Mouse (Mus musculus) hindbrain, embryonic 16.5 days (tissue): Measurements from ENCODE around the gene Patj. TPM values are rescaled to one million over a fixed set of nuclear protein-coding genes. Genes with fewer than 3 reads are reported as not detected.

Source experiments
- ATAC-seq: fragments of 200-750 bp; cut with Nextera tagmentation; 2 replicates; pipeline ENCODE4 v1.8.0; 2017; ENCODE audit warnings: moderate TSS enrichment, moderate library complexity
- H3K27ac ChIP-seq: fragments of 300-500 bp; sonication (generic); 2 replicates; pipeline ENCODE4 v1.5.1; 2014; ENCODE audit warnings: low read depth, mild to moderate bottlenecking, control low read depth, low read length, moderate library complexity
- H3K27me3 ChIP-seq: fragments of 300-500 bp; sonication (generic); replicated peaks from 2 replicates; pipeline ENCODE4 v1.6.1; 2014; ENCODE audit warnings: low read length; ENCODE audit not compliant: control insufficient read depth, insufficient read depth
- H3K36me3 ChIP-seq: fragments of 300-500 bp; sonication (generic); 2 replicates; pipeline ENCODE4 v1.6.1; 2014; ENCODE audit warnings: mild to moderate bottlenecking, low read length, moderate library complexity, mixed read lengths; ENCODE audit not compliant: control insufficient read depth, insufficient read depth
- H3K4me1 ChIP-seq: fragments of 300-500 bp; sonication (generic); 2 replicates; pipeline ENCODE4 v1.6.1; 2014; ENCODE audit warnings: low read depth, low read length; ENCODE audit not compliant: control insufficient read depth, insufficient read depth
- H3K4me2 ChIP-seq: fragments of 300-500 bp; sonication (generic); 2 replicates; pipeline ENCODE4 v1.6.1; 2014; ENCODE audit warnings: mild to moderate bottlenecking, low read length, control low read depth, moderate library complexity
- H3K4me3 ChIP-seq: fragments of 300-500 bp; sonication (generic); 2 replicates; pipeline ENCODE4 v1.5.1; 2014; ENCODE audit warnings: mild to moderate bottlenecking, low read length, control low read depth, moderate library complexity
- H3K9ac ChIP-seq: fragments of 300-500 bp; sonication (generic); 2 replicates; pipeline ENCODE4 v1.6.1; 2014; ENCODE audit warnings: low read depth, mild to moderate bottlenecking, control low read depth, low read length, moderate library complexity
- H3K9me3 ChIP-seq: fragments of 300-500 bp; sonication (generic); 2 replicates; pipeline ENCODE4 v1.6.1; 2014; ENCODE audit warnings: mild to moderate bottlenecking, low read length, moderate library complexity; ENCODE audit not compliant: control insufficient read depth
- WGBS: fragments of 180-500 bp; shearing (Covaris S2); extraction: QIAGEN DNeasy Blood & Tissue Kit; methylation state at CpG from one replicate; pipeline ENCODE4 v1.1.7; 2014; 5-methylcytosine and 5-hydroxymethylcytosine counted together
- polyA plus RNA-seq: library from polyadenylated mRNA; unstranded; fragments of >200 nt; fragmentation: Nextera tagmentation; extraction: Ambion mirVana; gene quantifications from 2 replicates; pipeline ENCODE4 v1.2.1, GENCODE M21; 2015

Patj gene
- polyA plus RNA-seq, 1 experiment from 2014 or later = 8.7 TPM

DNA sequence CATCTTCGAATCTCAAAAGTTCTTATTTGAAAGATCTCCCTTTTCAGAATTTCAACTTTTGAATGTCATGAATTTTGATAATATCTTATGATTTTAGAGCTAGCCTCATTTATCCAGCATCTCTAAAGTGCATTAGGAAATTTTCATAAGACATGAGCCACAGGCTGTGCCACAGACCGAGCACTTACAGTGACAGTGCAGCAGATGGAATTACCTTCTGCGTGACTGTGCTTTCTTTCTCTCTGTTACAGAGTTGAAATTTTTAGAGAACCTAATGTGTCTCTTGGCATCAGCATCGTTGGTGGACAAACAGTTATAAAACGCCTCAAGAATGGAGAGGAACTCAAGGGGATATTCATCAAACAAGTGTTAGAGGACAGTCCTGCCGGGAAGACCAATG, 124.9 kb downstream of the Patj start:
- Histone ChIP-seq H3K9me3 (no peaks in the 10 kb centered on the region), H3K27me3 (no peaks in the 10 kb centered on the region), H3K4me2 (no peak overlapping the region), H3K9ac (no peak overlapping the region), H3K36me3 (0 out of 2 replicates have a peak, but pooled peaks cover 2% of the 10 kb centered on the region), H3K4me3 (no peak overlapping the region), H3K4me1 (no peaks in the 10 kb centered on the region), H3K27ac (no peak overlapping the region)
- no peak for ATAC-seq
- 75% methylated on average over 6 of the region's 6 CpGs for WGBS

GRCm38 (mm10) chr4:98524525-98524924, 128.9 kb downstream of the Patj start:
- no peak overlapping the region for H3K4me2 ChIP-seq
- no peak for ATAC-seq
- no peaks in the 10 kb centered on the region for H3K27me3 ChIP-seq
- no peak overlapping the region for H3K9ac ChIP-seq
- WGBS = 92% methylated on average over 10 of the region's 10 CpGs
- H3K36me3 ChIP-seq = 0 out of 2 replicates have a peak, but pooled peaks cover 2% of the 10 kb centered on the region
- no peaks in the 10 kb centered on the region for H3K4me1 ChIP-seq
- H3K27ac ChIP-seq = no peak overlapping the region
- no peaks in the 10 kb centered on the region for H3K9me3 ChIP-seq
- no peak overlapping the region for H3K4me3 ChIP-seq

- no peaks in the 10 kb centered on the region for H3K9me3 ChIP-seq
- WGBS = 79% methylated on average over 3 of the region's 3 CpGs
- H3K27ac ChIP-seq = no peak overlapping the region
- ATAC-seq = no peak
- H3K4me3 ChIP-seq = no peak overlapping the region
- no peaks in the 10 kb centered on the region for H3K27me3 ChIP-seq
- H3K36me3 ChIP-seq = no peaks in the 10 kb centered on the region
- no peaks in the 10 kb centered on the region for H3K4me1 ChIP-seq
- no peak overlapping the region for H3K4me2 ChIP-seq
- no peak overlapping the region for H3K9ac ChIP-seq
These were observed 139.9 kb downstream of the Patj start for GRCm38 (mm10) chr4:98535446-98535845.

GRCm38 (mm10) chr4:98541591-98541990, 146.0 kb downstream of the Patj start:
- Histone ChIP-seq H3K4me3 (no peak overlapping the region), H3K4me1 (peaks cover 4% of the 10 kb centered on the region), H3K9ac (no peak overlapping the region), H3K36me3 (no peaks in the 10 kb centered on the region), H3K9me3 (no peaks in the 10 kb centered on the region), H3K27me3 (no peaks in the 10 kb centered on the region), H3K27ac (no peak overlapping the region), H3K4me2 (no peak overlapping the region)
- ATAC-seq = no peak
- 77% methylated on average over 2 of the region's 2 CpGs for WGBS

DNA sequence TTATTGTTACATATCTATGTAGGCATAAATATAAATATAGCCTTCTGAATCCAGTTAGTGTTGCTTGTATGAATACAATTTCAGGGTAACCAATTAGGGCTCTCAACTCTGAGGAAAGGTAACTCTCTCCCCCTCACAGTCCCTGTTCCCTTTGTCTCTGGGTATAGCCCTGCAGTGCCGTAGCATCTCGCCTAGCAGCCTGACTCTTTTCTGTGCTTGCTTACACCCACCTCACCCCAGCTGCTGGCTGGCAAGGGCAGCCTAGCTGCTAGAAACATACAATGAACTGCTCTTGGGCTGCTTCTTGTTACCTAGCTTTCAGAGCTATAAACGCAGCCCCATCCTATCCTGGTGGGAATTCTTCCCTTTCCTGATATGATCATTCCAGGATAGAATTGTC, 147.4 kb downstream of the Patj start:
- ATAC-seq = no peak
- H3K9me3 ChIP-seq = no peaks in the 10 kb centered on the region
- no peaks in the 10 kb centered on the region for H3K27me3 ChIP-seq
- H3K4me2 ChIP-seq = no peak overlapping the region
- H3K4me3 ChIP-seq = no peak overlapping the region
- no peak overlapping the region for H3K27ac ChIP-seq
- 60% methylated on average over 3 of the region's 3 CpGs for WGBS
- no peaks in the 10 kb centered on the region for H3K36me3 ChIP-seq
- no peak overlapping the region for H3K9ac ChIP-seq
- H3K4me1 ChIP-seq = peaks cover 8% of the 10 kb centered on the region

DNA sequence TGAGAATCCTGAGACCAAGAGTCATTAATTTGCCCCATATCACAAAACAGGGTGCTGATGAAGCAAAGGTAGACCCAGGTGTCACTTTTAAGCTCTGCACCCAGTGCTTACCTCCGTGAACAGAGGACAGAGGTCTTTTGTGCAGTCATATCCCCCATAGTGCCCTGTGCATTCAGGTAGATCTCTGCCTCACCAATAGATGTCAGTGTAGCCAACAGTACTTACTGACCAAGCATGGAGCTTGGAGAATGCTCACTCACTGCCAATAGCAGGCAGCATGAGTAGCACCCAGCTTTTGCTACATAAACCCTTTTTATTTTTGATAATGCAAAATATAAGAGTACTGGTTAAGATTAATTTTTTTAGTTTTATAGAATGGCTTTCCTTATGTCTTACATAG, 149.8 kb downstream of the Patj start:
- no peaks in the 10 kb centered on the region for H3K27me3 ChIP-seq
- H3K27ac ChIP-seq = no peak overlapping the region
- H3K4me2 ChIP-seq = no peak overlapping the region
- peak; percentile 78; the same call in 1 of the 2 replicates for ATAC-seq
- peaks cover 8% of the 10 kb centered on the region for H3K4me1 ChIP-seq
- 35% methylated on average over 1 of the region's 1 CpGs for WGBS
- H3K36me3 ChIP-seq = no peaks in the 10 kb centered on the region
- H3K9me3 ChIP-seq = no peaks in the 10 kb centered on the region
- H3K4me3 ChIP-seq = no peak overlapping the region
- no peak overlapping the region for H3K9ac ChIP-seq

GRCm38 (mm10) chr4:98546456-98547176, 151.0 kb downstream of the Patj start:
- Histone ChIP-seq H3K27me3 (no peaks in the 10 kb centered on the region), H3K27ac (peak overlapping the region; percentile 51; the same call in 1 of the 2 replicates), H3K9ac (peak overlapping the region; percentile 20; the same call in 1 of the 2 replicates), H3K9me3 (no peaks in the 10 kb centered on the region), H3K4me1 (peaks cover 8% of the 10 kb centered on the region), H3K4me3 (no peak overlapping the region), H3K4me2 (peak overlapping the region; percentile 36), H3K36me3 (no peaks in the 10 kb centered on the region)
- ATAC-seq = peak; percentile 72
- 27% methylated on average over 12 of the region's 12 CpGs for WGBS

- Histone ChIP-seq H3K36me3 (no peaks in the 10 kb centered on the region), H3K4me1 (peaks cover 8% of the 10 kb centered on the region), H3K4me2 (no peak overlapping the region), H3K27me3 (no peaks in the 10 kb centered on the region), H3K9me3 (no peaks in the 10 kb centered on the region), H3K27ac (no peak overlapping the region), H3K4me3 (no peak overlapping the region), H3K9ac (no peak overlapping the region)
- ATAC-seq = no peak
- 86% methylated on average over 7 of the region's 7 CpGs for WGBS
These were observed 153.9 kb downstream of the Patj start for GRCm38 (mm10) chr4:98549491-98549890.

DNA sequence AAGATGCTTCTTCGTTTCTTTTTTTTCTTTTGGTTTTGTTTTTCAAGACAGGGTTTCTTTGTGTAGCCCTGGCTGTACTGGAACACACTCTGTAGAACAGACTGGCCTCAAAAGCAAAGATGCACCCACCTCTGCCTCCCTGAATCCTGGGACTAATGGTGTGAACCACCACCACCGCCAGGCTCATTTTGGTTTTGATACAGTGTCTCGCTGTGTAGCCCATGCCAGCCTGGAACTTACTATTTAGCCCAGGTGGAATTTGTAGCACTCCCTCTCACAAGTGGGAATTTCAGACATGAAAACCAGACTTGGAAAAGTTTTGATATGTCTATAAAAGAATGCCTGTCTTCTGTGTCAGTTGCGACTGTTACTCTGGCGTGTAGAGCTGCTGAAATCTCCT, 154.5 kb downstream of the Patj start:
- no peak overlapping the region for H3K4me3 ChIP-seq
- H3K4me2 ChIP-seq = no peak overlapping the region
- H3K27me3 ChIP-seq = no peaks in the 10 kb centered on the region
- H3K9ac ChIP-seq = no peak overlapping the region
- H3K4me1 ChIP-seq = peaks cover 8% of the 10 kb centered on the region
- no peak for ATAC-seq
- no peak overlapping the region for H3K27ac ChIP-seq
- WGBS = 93% methylated on average over 5 of the region's 5 CpGs
- no peaks in the 10 kb centered on the region for H3K9me3 ChIP-seq
- no peaks in the 10 kb centered on the region for H3K36me3 ChIP-seq
